Mouse (Mus musculus) kidney, postnatal 4 days (tissue): Measurements from ENCODE around the gene Fyttd1.
"Not testable (repeated sequence)": the region's sequence is repeated elsewhere in the genome, so short reads cannot be mapped to it uniquely, and the experiment has no call there.

ENCODE experiments used
- DNase-seq, 2 experiments: peaks; one replicate each; pipeline ENCODE4 v3.0.0; 2021; ENCODE audit warnings: mixed read lengths in 2 of 2

Fyttd1 gene

DNA sequence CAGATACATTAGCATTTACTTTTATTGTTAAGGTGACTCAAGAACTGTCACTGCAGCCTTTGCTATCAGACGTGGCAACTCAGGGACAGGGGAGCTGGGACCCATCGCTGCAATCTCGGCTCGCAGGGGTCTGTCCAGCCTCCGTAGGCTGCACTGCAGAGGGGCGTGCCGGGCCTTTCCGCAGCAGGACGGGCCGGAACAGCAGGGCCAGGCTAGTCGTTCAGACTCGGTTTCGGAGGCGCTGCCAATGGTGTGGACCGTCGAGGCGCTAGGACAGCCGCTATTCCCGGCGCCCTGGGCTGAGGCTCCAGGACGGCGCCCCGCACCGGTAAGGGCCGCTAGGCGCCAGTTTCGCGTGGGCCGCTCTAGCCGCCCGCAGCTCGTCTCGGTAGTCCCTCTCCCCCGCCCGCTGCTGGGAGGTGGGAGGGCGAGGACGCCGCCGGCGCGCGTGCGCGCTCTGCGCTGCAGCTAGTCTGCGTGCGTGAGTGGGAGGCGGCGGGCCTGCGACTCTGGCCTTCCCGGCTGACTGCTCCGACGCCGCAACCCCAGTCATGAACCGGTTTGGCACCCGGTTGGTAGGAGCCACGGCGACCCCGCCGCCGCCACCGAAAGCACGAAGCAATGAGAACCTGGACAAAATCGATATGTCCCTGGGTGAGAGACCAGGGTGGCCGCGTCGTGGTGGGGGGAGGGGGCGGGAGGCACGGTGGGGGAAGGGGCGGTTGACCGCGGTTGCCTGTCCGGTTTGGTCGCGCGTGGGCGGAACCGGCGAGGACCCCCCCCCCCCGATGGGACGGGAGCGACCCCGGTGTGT is at the start of gene Fyttd1, which contains the start of gene Rubcn:
Gene Fyttd1, plus strand, starts transcription at position 158 of the 814 bp plus-strand sequence.
Gene Rubcn, minus strand, starts transcription at position 424 of the 814 bp plus-strand sequence.
- peak; percentile 97 to 98 for DNase-seq

DNA sequence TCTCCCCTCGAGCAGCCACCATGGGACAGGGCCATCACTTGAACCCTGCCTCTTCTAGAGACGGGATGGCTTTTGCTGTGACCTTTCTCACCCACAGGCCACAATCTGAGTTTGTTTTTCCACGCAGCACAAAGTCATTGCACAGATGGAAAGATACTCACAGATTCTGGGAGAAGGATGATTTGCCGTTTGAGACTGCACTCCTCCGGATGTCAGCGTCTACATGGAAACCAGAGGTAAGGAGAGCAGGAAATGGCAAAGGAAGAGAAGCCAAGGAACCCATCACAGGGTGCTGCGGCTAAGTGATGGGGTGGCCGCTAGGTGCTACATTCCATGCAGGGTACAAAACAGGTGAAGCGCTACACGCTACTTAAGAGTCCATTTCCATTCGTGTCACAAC is 48.2 kb upstream of the Fyttd1 start:
- DNase-seq: no peak

GRCm38 (mm10) chr16:32831501-32831900 is 45.8 kb upstream of the Fyttd1 start:
- DNase-seq: no peak

GRCm38 (mm10) chr16:32847103-32847502 is 30.2 kb upstream of the Fyttd1 start:
- DNase-seq: no peak

GRCm38 (mm10) chr16:32849042-32849830 is 28.1 kb upstream of the Fyttd1 start:
- peak; percentile 26 to 43 for DNase-seq

DNA sequence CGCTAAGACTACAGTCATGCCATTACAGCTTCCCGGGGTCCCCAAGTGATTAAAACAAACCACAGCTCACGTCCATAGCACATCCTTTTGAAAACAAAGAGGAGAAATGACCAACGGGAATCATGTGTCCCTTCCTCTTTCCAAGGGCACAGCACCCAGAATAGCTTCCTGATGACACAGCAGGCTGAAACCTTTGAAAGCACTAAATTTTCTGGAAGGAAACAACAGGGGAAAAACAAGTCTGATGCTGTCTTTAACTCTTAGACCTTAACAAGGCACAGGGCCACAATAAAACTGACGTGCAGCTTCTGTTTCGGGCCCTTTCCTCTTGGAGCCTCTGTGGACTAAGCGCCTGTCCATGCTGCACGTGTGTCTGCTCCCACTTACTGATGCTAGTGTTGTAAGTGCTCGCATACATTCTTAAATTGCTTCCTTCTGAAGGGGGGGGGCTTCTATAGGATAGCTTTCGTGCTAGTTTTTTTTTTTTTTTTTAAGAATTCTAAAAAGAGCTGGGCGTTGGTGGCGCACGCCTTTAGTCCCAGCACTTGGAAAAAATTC is 23.7 kb upstream of the Fyttd1 start:
- peak in 1 of 2 experiments; percentile 9 for DNase-seq

DNA sequence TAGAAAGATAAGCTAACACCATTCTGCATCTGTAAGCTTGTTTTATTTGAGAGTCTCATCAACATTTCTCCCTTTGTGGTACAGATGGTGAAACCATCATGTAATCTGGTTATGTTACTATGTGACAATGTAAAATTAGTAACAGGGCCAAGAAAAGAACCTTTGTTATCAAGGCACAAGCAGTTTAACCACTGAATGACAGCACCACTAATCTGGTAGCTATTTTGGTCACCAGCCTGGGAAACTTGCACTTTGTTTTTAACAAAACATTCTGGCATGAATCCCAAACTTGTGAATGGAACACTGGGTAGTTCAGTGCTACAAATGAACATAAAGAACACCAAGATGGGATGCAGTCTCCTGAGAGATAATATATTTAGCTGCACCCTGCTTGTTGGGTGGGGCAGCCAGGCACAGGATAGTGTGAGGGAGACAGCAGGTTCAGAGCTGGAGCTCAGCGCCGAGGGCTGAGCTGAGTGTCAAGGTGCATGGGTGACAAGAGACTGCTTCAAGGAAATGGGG is 23.2 kb upstream of the Fyttd1 start:
- DNase-seq: no peak

- DNase-seq: no peak
Measured at GRCm38 (mm10) chr16:32856751-32857150, 20.5 kb upstream of the Fyttd1 start.

DNA sequence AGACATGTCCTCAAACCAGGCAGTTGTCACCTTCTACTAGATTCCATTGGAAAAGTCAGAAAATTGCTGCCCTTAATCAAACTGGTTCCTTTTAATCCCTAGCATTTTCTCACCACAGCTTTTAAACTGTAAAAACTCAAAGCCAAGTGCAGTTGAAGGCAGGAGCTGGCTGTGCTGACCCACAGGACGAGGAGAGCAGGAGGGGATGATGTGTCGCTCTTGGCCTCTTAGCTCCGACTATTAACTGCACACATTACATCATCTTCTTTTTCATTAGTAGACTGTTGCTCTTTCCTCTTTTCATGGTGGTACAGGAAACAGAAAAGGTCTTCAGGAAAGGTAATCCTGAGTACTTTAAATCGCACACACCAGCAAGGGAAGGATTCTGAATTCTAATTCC is 18.9 kb upstream of the Fyttd1 start:
- DNase-seq: no peak

DNA sequence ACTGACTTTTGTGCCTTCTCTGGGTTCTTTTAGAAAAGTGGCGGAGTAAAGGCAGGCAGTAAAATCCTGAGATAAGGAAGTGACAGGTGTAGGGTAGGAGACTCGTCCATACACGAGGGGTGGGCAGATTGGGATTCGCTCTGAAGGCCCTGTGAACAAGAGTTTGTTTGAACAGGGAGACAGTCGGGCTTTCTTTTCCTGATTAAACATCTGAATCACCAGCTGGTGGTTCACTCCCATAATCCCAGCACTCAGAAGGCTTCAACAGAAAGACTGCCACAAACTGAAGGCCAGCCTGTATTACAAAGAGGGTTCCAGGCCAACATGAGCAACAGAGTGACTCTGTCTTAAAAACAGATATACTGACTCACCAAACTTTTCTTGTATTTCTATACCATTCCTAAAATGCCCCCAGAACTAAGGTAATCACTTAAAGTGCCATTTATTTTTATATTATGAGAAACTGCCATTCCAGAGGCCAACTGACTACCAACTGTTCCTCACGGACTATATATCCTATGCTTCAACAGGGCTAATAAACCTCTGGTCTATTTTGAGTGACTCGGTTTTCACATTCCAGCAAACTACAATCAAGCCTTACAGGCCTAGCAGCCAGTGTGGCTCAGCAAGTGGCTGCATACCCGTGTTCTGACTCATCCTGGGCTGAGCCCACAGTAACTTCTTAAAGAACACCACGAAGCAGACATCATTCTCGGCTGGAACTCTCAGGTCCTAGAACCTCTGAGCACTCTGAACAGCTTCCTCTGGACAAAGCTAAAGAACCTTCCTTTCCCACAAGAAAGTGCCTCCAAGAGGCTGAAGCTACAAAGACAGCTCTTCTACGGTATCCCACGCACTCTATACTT is 18.3 kb upstream of the Fyttd1 start:
- peak in 1 of 2 experiments; percentile 40 for DNase-seq

- DNase-seq: no peak
Measured at GRCm38 (mm10) chr16:32861813-32862385, 15.4 kb upstream of the Fyttd1 start.

- DNase-seq: no peak
Measured at GRCm38 (mm10) chr16:32865401-32865800, 11.9 kb upstream of the Fyttd1 start.

DNA sequence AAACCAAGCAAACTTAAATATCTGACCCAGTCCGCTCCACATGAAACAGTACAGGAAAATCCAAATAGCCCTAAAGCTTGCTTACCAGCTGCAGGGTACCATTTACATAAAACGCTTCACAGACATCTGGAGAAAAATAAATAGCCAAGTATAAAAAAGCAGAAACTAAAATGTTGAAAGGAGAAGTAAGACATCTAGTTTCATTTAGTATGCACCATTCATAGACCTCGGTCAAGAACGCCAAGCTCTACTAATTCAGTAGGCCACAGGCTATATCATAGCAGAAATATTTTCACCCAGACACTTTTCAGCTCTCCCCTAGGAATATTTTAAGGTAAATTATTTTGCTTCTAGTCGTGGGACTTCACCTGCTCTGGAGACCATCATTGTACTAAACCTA is 10.6 kb upstream of the Fyttd1 start:
- no peak for DNase-seq

GRCm38 (mm10) chr16:32867919-32868552 is 9.3 kb upstream of the Fyttd1 start:
- peak; percentile 87 to 92 for DNase-seq

DNA sequence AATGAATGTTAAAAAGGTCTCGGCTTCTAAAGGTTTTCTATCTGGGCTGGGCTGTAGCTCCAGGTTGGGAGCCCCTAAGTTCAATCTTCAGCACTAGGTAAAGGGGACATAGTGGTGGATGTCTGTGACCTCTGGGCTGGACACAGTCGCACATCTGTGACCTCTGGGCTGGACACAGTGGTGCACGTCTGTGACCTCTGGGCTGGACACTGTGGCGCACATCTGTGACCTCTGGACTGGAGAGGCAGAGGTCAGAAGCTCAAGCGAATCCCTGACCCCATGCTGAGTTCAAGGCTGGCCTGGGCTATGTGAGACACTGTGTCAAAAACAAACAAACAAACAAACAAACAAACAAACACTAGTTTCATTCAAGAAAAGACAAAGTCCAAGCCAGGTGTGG is 7.1 kb upstream of the Fyttd1 start:
- no peak for DNase-seq

- peak in 1 of 2 experiments; percentile 23 for DNase-seq
Measured at GRCm38 (mm10) chr16:32873366-32873765, 3.9 kb upstream of the Fyttd1 start.

GRCm38 (mm10) chr16:32875281-32875680 is 2.0 kb upstream of the Fyttd1 start:
- not testable (repeated sequence) for DNase-seq

- DNase-seq: no peak
Measured at GRCm38 (mm10) chr16:32875847-32876246, 1.5 kb upstream of the Fyttd1 start.

DNA sequence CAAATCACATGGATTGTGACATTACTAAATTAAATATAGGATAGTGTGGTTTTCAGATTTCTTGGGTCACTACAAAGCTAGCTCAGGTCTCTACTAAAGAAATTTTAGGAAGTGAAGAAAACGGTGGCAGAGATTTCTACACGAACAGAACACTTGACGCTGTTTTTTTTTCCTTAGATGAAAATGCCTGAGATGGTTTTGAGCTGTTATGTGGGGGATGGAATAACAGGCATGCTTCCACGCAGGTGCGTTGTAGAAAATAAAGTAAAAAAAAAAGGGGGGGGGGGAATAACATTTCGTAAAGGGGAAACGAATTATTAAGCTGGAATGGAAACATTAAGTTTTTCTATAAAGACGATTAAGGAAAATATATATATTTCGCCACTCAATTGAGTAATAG is 469 bp upstream of the Fyttd1 start:
- DNase-seq: no peak

GRCm38 (mm10) chr16:32878157-32878598 is 878 bp downstream of the Fyttd1 start:
- DNase-seq: peak in 1 of 2 experiments; percentile 43
